ENCODE assay signal across 9 mouse cellular contexts in genomic region chr5:37244666-37245242, GRCm38 (mm10). TPM values are rescaled to one million over a fixed set of nuclear protein-coding genes. Genes with fewer than 3 reads are reported as not detected.
DNase-seq lines count a peak whose midpoint lies in the region; ATAC-seq and TF ChIP-seq lines count a peak whose summit lies in the region.
"Had no signal": no experiment of that assay in that cellular context is flagged by ENCODE, and none has a peak within 500 bp of the region (broad histone marks: within the 10 kb centered on the region; RNA-seq: fewer than 3 reads in every experiment).

No protein-coding gene starts in this region.

- peaks cover 86% of the 10 kb centered on the region for H3K27me3 ChIP-seq in heart, embryonic 12.5 days (replicated peaks)
- H3K27me3 ChIP-seq in forebrain, embryonic 10.5 days (ENCODE audit: poor library complexity, severe bottlenecking) = peaks cover 74% of the 10 kb centered on the region
- peaks cover 81% of the 10 kb centered on the region for H3K27me3 ChIP-seq in limb, embryonic 12.5 days
- peaks cover 6% of the 10 kb centered on the region; the same call in 1 of the 2 replicates for H3K27me3 ChIP-seq in thymus, adult 2 months (ENCODE audit: control insufficient read depth, insufficient read depth, low read length)

- no peak overlapping the region for H3K27ac ChIP-seq in heart, embryonic 12.5 days (ENCODE audit: poor library complexity, severe bottlenecking)
- H3K27ac ChIP-seq in forebrain, embryonic 10.5 days = peak overlapping the region; percentile 93; the same call in 1 of the 2 replicates
- no peak overlapping the region for H3K27ac ChIP-seq in limb, embryonic 12.5 days
- no peak overlapping the region for H3K27ac ChIP-seq in thymus, adult 2 months (ENCODE audit: control insufficient read depth, insufficient read depth, low read length)

- no peak for TF ChIP-seq CTCF in thymus, adult 2 months (IDR thresholded peaks at IDR 0.05; ENCODE audit: borderline replicate concordance, control insufficient read depth, extremely low read depth, insufficient read depth, low read length, poor library complexity)

- intact Hi-C loops in heart, postnatal 14 days (cut with DNase I) = no loop called here
- intact Hi-C loops in gastrocnemius, postnatal 36 days (cut with DNase I) = no loop called here

- DNase-seq in heart, postnatal 14 days = no peak
- peak; percentile 9 for DNase-seq in ES-CJ7 (ENCODE audit: low read depth, low spot score)
- peak; percentile 21 for DNase-seq in forebrain, embryonic 10.5 days (ENCODE audit: extremely low spot score, low spot score)
- DNase-seq in gastrocnemius, postnatal 36 days = no peak
- no peak for DNase-seq in thymus, adult 18-20 months
- DNase-seq in thymus, adult 2 months = no peak
- DNase-seq: gastrocnemius, postnatal 25 days had no signal

- ATAC-seq in heart, embryonic 12.5 days (ENCODE audit: insufficient number of reproducible peaks, low FRiP score) = no peak
- ATAC-seq in limb, embryonic 12.5 days (ENCODE audit: insufficient number of reproducible peaks, insufficient read depth, low FRiP score, low TSS enrichment, low read depth) = no peak

- 31% methylated on average over 9 of the region's 9 CpGs for WGBS in heart, embryonic 12.5 days
- 45% methylated on average over 9 of the region's 9 CpGs for WGBS in forebrain, embryonic 10.5 days
- WGBS in limb, embryonic 12.5 days = 21% methylated on average over 9 of the region's 9 CpGs
- 22% methylated on average over 9 of the region's 9 CpGs for WGBS in thymus, adult 2 months

- H3K4me1 ChIP-seq in heart, embryonic 12.5 days (replicated peaks) = peaks cover 20% of the 10 kb centered on the region
- H3K4me1 ChIP-seq in forebrain, embryonic 10.5 days = peaks cover 77% of the 10 kb centered on the region
- H3K4me1 ChIP-seq in limb, embryonic 12.5 days (replicated peaks) = peaks cover 45% of the 10 kb centered on the region
- peaks cover 7% of the 10 kb centered on the region; the same call in 1 of the 2 replicates for H3K4me1 ChIP-seq in thymus, adult 2 months (replicated peaks; ENCODE audit: control insufficient read depth, insufficient read depth, low read length)

- TF ChIP-seq POLR2A in thymus, adult 2 months (IDR thresholded peaks at IDR 0.05; ENCODE audit: control insufficient read depth, extremely low read depth, insufficient read depth, low read length, poor library complexity) = no peak

- no peak overlapping the region for H3K9ac ChIP-seq in heart, embryonic 12.5 days
- H3K9ac ChIP-seq in limb, embryonic 12.5 days (replicated peaks) = no peak overlapping the region

- peak overlapping the region; percentile 76 for H3K4me2 ChIP-seq in heart, embryonic 12.5 days
- H3K4me2 ChIP-seq in limb, embryonic 12.5 days = peak overlapping the region; percentile 96

- H3K4me3 ChIP-seq in heart, embryonic 12.5 days = peak overlapping the region; percentile 56; the same call in 1 of the 2 replicates
- peak overlapping the region; percentile 83 for H3K4me3 ChIP-seq in forebrain, embryonic 10.5 days
- peak overlapping the region; percentile 55; the same call in 1 of the 2 replicates for H3K4me3 ChIP-seq in limb, embryonic 12.5 days (replicated peaks)
- no peak overlapping the region for H3K4me3 ChIP-seq in thymus, adult 2 months (ENCODE audit: control insufficient read depth, insufficient read depth, low read length)

- no peaks in the 10 kb centered on the region for H3K36me3 ChIP-seq in heart, embryonic 12.5 days
- H3K36me3 ChIP-seq in forebrain, embryonic 10.5 days (replicated peaks) = no peaks in the 10 kb centered on the region
- H3K36me3 ChIP-seq in limb, embryonic 12.5 days = no peaks in the 10 kb centered on the region
- no peaks in the 10 kb centered on the region for H3K36me3 ChIP-seq in thymus, adult 2 months (ENCODE audit: control insufficient read depth, insufficient read depth, low read length)

- no peaks in the 10 kb centered on the region for H3K9me3 ChIP-seq in heart, embryonic 12.5 days (replicated peaks)
- H3K9me3 ChIP-seq in forebrain, embryonic 10.5 days = no peaks in the 10 kb centered on the region
- H3K9me3 ChIP-seq in limb, embryonic 12.5 days = no peaks in the 10 kb centered on the region

RNA-seq across cellular contexts. Expression of gene Crmp1, which starts 3.0 kb away (rescaled TPM):
- polyA plus RNA-seq in heart, embryonic 12.5 days (2016; fragmentation: Nextera tagmentation; extraction: Ambion mirVana) = 9.7 and 11.8 TPM in 2 replicates
- total RNA-seq in heart, postnatal 14 days (2021) = 1 to 10 TPM; 1.1 to 4.2 TPM
- polyA plus RNA-seq in forebrain, embryonic 10.5 days (2016; fragmentation: Nextera tagmentation; extraction: Ambion mirVana) = 96.5 and 106 TPM in 2 replicates
- polyA plus RNA-seq in limb, embryonic 12.5 days (2016; fragmentation: Nextera tagmentation; extraction: Ambion mirVana) = 18.9 and 19.2 TPM in 2 replicates
- under 1 TPM in 1 of 2 experiments, not detected in 1; 0.38 TPM for total RNA-seq in gastrocnemius, postnatal 36 days (2021)
- polyA plus RNA-seq in thymus, adult 2 months (2012; rRNA removed) = 2.8 and 3.8 TPM in 2 replicates

Comparison
In these comparisons a context has a peak if more than half of its experiments do, and no peak if none do; other contexts are left out.
1. DNase-seq: peak in ES-CJ7 (single experiment) and forebrain, embryonic 10.5 days (single experiment); none in heart, postnatal 14 days (0 of 2), gastrocnemius, postnatal 36 days (0 of 2), thymus, adult 18-20 months (0 of 2) and thymus, adult 2 months (single experiment).